Mouse (Mus musculus): ENCODE measurements around the gene Tnnc2.
A peak's percentile ranks its signal among the peaks of the same experiment; 100 is the strongest.

Tnnc2 gene

DNA sequence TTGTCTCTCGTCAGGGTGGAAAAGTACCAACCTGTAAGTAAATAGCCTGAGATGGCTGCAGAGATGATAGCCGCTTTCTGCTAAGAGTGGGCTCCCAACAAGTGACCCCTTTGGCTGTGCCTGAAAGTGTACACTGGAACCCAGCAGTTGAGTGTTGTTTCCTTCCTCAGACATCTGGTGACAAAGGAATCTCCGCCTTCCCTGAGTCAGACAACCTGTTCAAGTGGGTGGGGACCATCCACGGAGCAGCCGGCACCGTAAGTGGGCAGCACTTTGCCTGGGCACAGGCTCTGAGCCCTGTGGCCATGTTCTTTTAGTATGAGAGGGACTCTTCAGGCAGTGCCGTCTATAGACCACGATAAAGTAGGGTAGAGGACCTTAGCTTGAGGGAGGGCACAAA, 8.6 kb downstream of the Tnnc2 start:
- DNase-seq = no peak

DNA sequence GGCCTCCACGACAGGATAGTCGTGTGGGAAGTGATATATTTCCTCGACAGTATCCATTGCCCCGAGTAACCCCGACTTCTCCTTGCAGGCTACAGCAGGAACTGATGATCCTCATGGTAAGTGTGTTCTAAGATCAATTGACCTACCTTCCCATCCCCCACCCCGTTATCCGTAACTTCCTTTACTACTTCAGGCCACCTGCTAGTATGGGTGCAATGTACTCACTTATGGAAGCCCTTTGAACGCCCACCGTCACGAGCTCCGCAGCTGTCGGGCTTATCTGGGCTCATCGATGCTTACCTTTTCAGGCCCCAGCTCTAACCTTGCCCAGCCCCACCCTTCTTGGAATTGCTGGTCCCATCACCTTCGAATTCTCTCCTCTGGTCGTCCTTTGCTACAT, 9.5 kb downstream of the Tnnc2 start:
- no peak for DNase-seq

DNA sequence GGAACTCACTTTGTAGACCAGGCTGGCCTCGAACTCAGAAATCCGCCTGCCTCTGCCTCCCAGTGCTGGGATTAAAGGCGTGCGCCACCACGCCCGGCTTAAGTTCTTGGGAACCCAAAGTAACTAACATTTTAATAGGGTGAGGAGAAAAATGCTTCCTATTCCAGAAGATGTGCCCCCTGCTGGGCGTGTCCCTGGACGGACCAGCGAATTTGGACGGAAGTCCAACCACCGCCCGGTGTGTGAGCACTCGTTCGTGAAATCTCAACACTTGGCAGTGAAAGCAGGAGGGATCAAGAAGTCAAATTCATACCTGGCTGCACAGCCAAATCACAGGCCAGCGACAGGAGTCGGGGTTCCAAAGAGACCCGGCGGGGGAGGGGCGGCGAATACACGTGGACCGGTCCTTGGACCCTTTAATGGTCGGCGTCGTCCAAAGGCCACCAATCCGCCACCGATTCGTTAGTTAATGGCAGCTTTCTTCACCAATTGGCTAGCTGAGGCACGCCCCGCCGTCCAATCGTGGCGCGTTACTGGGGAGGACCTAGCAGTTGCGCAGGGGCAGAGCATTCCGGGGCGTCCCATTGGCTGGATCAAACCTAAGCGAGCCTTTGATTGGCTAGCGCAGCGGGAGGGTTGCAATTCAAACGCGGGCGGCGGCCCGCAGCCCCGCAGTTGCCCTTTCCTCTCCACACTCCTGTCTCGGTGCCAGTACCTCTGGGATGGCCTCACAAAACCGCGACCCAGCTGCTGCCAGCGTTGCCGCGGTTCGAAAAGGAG, 10.3 kb downstream of the Tnnc2 start, which contains the start of gene Ube2c:
Gene Ube2c (plus strand): TSS at position 641 of the 780 bp plus-strand sequence.
- DNase-seq = peak; percentile 98

DNA sequence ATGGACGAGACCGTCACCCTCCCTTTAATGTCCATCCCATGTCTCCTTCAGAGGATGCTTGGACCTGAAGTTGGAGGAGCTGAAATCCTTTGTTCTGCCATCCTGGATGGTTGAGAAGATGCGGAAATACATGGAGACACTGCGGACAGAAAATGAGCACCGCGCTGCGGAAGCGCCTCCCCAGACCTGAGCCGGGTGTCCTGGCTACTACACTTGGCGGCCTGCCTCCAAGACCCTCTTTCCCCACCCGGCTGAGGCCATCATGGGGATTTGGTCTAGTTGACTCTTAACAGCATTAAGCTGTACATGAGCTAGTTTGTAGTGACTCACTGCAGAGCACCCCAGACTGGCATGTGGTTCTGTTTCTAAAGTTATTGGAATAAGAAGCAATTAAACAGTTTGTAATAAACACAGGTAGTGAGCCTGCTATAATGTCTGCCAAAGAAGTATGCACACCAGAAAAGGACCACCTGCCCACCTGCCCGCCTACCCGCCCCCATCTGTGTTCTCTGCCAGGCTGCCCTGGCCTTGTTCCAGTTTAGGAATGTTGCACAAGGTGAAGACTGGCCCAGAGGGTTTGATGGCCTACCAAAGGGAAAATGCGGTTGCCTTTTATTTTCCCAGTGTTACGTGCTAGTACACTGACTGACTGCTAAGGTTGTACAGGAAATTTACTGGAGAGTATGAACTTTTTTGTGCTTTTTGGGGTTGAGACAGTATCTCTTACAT, 11.8 kb downstream of the Tnnc2 start:
- no peak for DNase-seq

DNA sequence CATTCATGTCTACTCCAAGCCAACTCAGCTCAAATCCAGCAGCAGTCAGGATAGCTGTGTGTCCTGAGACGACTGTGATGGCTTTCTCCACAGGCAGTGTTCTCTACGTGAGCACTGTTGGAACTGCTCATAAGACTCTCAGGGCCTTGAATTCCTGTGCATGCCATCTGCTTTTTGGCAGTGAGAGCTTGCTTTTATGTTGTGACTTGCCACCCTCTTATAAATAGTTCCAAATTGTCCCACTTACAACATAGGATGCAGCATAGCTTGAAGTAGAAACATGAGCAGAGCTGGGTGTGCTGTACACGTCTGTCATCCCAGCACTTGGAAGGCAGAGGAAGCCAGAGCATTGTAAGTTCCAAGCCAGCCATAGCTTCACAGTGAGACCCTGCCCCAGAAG, 13.9 kb downstream of the Tnnc2 start:
- no peak for DNase-seq

DNA sequence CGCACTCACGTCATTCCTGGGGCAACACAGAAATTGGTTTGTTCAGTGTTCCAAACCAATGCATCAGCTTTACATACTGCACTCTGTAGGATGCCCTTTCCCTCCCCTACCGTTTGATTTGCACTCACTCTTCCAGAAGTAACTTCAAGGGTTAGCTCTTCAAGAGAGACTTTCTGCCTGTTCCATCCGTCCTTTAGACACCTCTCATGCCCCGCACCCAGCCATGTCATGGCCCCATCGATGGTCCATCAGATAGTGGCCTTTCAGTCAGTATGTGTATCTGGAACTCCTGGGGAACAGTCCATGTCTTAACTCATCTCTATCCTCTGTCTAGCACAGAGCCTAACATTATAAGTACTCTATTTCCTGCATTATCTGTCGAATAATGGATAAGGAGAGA, 17.2 kb downstream of the Tnnc2 start:
- DNase-seq = no peak

DNA sequence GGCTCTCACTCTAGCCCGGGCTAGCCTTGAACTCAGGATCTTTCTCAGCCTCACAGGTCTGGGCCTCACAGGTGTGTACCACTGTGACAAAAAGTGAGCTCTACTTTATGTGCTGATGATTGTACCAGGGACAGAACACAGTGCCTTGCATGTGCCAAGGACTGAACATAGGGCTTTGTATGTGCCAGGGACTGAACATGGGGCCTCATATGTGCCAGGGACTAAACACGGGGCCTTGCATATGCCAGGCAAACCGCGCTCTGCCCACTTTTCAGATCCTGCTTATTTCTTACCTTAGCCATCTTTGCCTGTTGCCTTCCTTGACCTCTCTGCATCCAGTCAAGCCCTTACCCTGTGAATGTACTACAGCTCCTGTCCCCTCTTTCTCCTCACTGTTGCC, 17.8 kb downstream of the Tnnc2 start:
- no peak for DNase-seq

DNA sequence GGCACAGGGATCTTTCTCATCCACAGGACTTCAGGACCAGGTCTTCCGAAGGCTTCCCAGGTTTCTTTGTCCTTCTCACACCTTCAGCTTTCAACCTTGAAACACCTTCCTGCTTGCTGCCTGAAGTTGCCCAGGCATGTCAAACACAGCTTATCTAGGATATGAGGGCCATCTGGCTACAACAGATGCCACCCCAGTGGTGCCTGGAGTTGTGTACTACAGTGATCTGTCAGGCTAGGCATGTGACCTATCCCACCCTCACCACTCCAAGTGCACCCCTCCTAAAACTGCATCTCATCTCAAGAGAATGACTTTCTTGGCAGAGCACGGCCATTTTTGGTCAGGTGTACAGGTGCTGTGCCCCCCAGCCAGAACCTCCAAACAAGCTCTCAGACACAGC, 18.3 kb downstream of the Tnnc2 start:
- no peak for DNase-seq

DNA sequence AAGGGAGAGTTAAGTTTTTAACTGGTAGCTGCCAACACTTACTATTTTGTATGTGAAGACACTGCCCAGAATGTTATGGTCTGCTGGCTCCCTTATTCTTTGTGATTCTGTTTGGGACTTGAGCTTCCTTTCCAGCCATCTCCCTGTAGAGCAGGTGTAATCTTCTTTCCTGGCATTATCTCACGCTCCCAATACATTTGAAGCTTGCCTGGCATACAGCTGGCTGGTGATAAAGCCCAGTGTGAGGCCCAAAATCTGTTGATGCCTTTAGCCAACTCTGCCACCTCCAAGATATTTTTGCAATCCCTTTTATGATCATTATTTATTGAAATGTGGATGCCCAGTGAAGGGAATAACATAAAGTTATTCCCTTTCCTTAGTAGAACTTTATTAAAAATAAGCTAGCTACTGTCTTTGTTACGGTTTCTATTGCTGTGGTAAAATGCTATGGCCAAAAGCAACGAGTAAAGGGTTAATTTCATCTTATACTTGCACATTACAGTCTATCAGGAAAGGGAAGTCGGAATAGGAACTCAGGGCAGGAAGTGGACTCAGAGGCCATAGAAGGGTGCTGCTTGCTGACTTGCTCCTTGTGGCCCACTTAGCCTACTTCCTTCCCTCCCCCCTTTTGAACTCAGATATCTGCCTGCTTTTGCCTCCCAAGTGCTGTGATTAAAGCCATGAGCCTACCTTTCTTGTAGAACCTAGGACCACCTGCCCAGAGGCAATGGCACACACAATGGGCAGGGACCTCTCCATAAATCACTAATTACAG, 19.5 kb downstream of the Tnnc2 start:
- DNase-seq = no peak

DNA sequence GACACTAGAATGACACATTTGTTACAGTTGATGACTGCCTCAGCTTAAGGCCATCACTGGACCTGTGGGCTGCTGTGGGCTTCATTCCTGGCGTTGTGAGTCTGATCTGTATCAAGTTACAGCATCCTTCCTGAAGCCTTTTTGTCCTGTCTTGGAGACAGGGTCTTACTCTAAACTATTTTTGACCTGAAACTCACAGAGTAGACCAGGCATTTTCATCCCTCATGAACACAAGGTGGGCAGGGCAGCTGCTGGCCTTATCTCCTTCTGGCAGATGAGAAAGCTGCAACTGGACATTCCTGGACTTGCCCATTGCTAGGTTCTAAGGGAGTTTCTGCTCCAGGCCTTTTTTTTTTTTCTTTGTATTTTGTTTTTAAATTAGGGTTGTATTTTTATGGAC, 21.1 kb downstream of the Tnnc2 start:
- no peak for DNase-seq

DNA sequence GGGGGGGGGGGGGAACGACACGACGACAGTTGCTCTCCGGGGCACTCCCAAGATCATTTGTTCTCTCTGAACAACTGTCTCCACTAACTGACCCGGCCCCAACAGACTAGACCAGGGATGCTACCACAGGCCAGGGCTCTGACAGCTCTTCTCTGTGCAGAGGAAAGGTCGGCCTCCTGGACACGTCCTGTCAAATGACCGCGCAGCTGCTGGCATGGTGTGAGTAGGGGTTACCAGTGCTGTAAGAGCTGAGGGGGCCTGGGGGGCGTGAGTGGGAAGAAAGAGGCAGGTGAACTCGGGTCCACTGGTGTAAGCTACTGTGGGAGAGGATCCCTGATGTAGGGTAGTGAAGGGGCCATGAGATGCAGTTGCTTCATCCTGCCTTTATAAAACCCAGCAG, 21.9 kb downstream of the Tnnc2 start:
- DNase-seq = no peak

DNA sequence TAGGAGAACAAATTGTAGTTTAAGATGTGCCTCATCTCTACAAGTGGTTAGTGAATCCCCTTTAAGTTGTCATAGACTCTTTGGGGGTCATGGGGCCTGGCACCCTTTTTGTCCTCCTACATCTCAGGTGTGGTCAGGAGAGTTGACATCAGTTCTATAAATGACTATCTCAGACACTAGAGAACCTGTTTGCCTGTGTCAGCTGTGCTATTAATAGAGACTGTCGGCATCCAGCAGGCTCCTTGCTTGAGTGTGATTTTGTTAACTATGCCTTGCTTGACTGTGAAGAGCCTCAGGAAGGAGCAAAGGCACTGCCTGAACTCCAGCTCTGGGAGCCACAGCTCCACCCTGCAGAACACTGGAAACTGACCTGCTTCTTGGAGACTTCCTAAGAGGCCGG, 25.0 kb downstream of the Tnnc2 start:
- DNase-seq = no peak

DNA sequence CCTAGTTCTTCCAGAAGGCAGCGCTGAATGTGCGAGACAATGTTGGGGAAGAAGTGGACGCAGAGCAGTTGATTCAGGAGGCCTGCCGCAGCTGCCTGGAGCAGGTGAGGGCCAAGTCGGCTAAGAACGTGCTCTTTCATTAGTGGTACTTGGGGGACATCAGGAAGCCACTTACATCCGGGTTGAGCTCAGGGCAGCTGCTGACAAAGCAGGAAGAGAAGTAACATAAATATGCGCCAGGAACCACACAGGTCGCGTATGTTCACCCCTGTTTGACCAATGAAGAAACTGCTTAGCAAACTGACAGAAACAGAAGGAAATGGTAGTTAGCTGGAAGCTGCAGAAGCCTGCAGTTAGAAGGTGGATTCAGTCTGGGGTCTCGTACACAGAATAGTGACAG, 25.7 kb downstream of the Tnnc2 start:
- DNase-seq = no peak

DNA sequence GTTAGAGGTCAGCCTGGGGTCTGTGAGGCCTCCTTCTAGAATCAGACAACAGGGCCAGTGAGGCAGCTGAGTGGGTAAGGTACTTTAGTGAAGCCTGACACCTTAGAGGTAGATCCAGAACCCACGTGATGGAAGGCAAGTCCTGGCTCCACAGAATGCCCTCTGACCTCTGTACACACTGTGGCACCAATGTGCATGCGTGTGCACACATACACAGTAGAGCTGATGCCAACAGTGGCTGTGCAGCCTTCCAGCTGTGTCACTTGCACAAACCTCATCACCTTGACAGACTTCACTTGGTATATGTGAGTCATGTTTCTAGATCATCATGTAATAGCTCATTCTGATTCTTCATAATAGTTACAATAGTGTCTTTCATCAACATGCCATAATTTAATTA, 27.3 kb downstream of the Tnnc2 start:
- no peak for DNase-seq

DNA sequence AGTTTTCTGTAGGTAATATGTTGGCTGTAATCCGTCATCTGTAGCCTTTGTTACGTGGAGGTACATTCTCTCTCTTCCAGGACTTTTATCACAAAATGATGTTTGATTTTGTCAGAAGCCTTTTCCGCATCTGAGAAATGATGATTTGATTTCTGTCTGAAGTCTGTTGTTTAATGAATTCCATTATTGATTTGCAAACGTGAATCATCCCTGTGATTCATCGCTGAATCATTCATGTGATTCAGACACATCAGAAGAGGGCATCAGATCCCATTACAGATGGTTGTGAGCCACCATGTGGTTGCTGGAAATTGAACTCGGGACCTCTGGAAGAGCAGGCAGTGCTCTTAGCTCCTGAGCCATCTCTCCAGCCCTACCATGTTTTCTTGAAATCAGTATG, 30.8 kb downstream of the Tnnc2 start:
- no peak for DNase-seq

DNA sequence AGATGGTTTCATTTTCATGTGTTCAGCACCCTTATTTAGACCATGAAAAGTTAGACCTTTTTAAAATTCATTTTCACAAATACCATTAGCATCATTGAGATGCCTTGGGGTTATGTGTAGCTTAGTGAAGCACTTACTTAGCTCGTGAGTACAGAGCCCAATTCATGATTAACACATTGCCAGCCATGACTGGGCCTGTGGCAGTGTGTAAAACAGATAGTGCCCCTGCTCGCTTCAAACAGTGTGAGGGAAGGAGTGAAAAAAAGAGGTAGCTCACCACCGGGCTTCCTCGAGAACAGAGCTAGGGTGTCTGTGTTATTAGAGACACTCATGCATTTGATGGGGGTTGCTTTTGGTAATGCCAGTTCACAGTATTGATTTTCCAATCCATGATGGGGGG, 31.6 kb downstream of the Tnnc2 start:
- DNase-seq = no peak

DNA sequence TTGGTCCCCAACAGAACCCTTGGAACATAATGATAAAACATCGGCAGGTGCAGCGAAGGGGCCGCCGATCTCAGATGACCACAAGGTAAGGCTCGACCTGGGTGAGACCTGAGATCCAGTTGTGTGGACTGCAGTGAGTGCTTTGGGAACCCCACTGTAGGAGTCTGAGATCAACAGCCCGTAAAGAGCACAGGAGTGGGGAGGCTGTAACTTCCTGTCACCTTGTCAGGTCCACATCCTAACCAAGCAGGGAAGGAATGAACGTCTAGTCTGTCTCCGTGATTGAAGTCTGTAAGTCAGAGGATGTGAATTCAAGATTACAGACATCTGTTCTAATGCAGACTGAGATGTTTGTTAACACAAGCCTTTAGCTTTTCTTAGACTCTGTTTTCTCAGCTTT, 33.1 kb downstream of the Tnnc2 start:
- no peak for DNase-seq

DNA sequence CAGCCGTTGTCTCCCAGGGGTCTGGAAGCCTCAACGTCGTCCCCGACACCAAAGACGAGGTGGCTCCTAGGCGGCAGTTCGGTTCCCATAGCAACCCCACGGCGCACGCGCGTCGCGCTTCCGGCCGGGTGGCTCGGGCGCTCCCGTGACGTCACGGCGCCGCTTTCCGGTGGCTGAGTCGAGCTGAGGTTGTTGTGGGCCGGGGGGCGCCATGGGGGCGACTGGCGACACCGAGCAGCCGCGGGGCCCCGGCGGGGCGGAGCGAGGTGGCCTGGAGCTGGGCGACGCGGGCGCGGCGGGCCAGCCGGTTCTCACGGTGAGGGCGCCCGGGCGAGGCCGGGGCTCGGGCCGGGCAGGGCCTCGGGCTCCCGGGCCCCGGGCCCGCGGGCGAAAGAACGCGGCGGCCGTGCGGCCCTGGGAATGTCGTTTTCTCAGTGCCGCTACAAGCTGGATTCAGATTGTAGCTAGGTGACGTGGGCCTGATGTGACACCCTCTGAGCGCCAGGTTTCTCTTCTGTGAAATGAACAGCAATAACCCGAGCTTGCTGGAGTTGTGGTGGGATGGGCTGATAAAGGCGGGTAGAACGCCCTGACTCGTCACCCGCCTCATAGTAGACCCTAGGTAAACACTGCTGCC, 33.8 kb downstream of the Tnnc2 start, which contains the start of the genes Wfdc3 and Dnttip1:
Gene Wfdc3 (minus strand): TSS at position 89 of the 637 bp plus-strand sequence.
Gene Dnttip1 (plus strand): TSS at position 141 of the 637 bp plus-strand sequence.
- peak; percentile 95 for DNase-seq

DNA sequence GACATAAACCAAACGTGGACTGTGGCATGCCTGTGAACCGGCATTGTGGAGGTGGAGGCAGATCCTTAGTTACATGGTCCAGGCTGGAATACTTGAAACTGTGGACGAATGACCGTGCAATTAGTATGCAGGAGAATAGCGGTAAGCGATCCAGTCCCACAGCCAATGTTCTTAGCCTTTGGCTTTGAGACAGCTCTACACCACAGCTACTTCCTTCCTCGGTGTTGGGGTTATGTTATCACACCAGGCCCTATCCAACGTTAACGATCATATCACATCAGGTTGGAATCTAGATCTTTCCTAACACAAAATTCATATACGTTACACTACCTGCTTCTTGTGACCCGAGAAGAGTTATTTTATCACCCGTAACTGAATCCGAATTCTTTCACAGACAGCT, 34.8 kb downstream of the Tnnc2 start:
- no peak for DNase-seq

DNA sequence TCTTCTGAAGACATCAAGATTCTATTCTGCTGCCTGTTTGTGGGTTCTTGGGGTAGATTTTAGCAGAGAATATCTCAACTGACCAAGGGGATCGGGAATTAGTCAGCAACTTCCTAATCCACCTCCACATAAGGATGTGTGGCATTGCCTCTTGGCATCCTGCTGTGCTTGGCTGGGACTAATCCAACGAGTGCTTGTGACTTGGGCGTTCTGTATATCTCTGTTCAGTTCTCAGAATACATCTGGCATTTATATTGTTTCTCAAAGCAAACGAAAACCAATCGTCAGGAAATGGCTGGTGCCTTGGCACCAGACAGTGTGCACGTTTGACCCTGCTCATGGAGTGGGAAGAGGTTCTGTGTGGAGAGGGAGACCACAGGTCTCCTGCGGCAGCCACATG, 39.9 kb downstream of the Tnnc2 start:
- no peak for DNase-seq

DNA sequence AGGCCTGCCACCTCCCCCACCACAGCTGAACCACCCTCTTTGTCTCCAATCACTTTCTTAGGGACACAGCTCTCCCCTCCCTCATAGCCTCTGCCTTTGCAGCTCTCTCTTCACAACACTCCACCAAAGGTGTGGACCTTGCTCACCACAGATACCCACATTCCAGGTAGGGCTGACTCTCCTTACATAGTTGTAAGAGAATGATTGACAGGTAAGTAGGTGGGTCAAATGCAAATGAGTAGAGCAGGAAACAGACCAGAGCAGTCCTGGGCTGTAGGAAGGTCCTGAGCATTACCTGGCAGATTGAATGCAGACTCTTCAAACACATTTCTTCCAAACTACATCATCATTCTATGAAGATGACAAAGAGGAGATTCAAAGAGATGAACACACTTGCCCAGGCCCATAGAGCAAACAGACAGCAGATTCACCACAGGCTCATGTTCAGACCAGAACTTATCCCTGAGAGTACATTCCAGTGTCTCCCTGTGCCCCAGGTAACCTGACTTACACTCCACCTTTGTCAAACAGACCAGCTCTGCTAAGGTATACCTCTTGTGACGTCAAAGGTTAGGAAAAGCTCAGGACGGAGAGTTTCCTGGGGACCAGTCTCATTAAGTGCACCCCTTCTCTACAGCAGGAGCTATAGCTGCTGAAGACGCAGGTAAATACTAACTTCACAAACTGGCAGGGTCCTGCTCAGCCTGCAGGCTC, 42.2 kb downstream of the Tnnc2 start:
- DNase-seq = no peak

DNA sequence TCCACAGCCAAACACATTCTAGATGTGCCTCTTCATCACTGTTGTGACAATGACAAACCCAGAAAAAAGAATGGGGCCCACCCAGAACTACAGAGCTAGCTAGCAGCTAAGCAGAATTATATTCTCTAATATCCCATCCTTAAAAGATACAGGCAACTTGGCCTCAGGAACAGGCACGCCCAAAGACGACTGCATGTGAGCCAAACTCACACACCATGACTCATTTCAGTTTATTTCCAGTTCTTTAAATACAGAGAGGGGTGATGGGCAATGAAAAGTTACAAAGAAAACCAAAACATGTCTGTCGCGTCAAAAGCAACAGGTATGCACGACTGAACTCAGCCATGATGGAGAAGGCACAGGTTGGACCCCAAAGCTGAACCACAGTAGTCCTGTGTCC, 44.3 kb downstream of the Tnnc2 start:
- no peak for DNase-seq
